Mouse (Mus musculus) stomach, postnatal 0 days (tissue): ENCODE data around the gene 4930558C23Rik.
"Not testable (repeated sequence)": the region's sequence is repeated elsewhere in the genome, so short reads cannot be mapped to it uniquely, and the experiment has no call there.

Experiments used
- CTCF ChIP-seq: IDR thresholded peaks from 2 replicates; pipeline ENCODE4 v1.5.1; 2016; ENCODE audit warnings: antibody characterized with exemption, low read depth, mild to moderate bottlenecking, moderate library complexity
- EP300 ChIP-seq: optimal IDR thresholded peaks from 2 replicates; pipeline ENCODE3; 2016; ENCODE audit warnings: antibody characterized with exemption

- TF ChIP-seq CTCF, EP300: not testable (repeated sequence)
Observed at GRCm38 (mm10) chr3:95426476-95426875, 23.8 kb upstream of the 4930558C23Rik start.
